Mouse (Mus musculus) cortical plate, adult 2 months (tissue): Measurements from ENCODE around the gene Ndufa4l2.

Source experiments
- CTCF ChIP-seq: fragments of 200-500 bp; IDR thresholded peaks from 2 replicates; pipeline ENCODE4 v1.5.1; 2011; ENCODE audit warnings: mild to moderate bottlenecking, control low read depth, low read length; ENCODE audit not compliant: insufficient read depth; ENCODE audit errors: extremely low read depth
- POLR2A ChIP-seq: fragments of 200-500 bp; IDR thresholded peaks from 2 replicates; pipeline ENCODE4 v1.6.1; 2011; ENCODE audit warnings: mild to moderate bottlenecking, low read length, control low read depth; ENCODE audit not compliant: insufficient read depth; ENCODE audit errors: extremely low read depth

DNA sequence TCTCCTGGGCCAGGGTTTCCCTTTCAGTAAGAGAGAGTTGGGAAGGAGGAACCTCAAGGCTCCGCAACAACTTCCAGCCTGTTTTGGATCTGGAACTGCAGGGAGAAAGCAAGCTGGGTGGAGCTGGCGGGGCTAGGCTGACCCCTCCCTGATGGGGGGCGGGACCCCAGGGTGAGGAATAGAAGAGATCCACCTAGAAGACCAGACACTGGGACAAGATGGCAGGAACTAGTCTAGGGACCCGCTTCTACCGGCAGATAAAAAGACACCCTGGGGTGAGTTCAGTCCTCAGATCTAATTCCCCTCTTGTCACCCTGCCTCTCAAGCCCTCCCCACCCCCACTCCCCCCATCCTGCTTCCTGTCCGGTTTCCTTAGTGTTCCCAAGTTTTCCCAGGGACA, at the start of gene Ndufa4l2:
- TF ChIP-seq CTCF (no peak), POLR2A (no peak)
